Mouse (Mus musculus) CH12F3 (cell line): ENCODE results near the gene Pgap1.

Experiments
- in situ Hi-C: fragments of 300-500 bp; cut with MboI; formaldehyde crosslinking; loops from 2 replicates; pipeline ENCODE4 v1.14.3; 2020; ENCODE audit warnings: low sequenced_read_pairs

The Pgap1 gene

GRCm38 (mm10) chr1:54523717-54524116, 33.8 kb downstream of the Pgap1 start:
- in situ Hi-C loops = no loop called here

DNA sequence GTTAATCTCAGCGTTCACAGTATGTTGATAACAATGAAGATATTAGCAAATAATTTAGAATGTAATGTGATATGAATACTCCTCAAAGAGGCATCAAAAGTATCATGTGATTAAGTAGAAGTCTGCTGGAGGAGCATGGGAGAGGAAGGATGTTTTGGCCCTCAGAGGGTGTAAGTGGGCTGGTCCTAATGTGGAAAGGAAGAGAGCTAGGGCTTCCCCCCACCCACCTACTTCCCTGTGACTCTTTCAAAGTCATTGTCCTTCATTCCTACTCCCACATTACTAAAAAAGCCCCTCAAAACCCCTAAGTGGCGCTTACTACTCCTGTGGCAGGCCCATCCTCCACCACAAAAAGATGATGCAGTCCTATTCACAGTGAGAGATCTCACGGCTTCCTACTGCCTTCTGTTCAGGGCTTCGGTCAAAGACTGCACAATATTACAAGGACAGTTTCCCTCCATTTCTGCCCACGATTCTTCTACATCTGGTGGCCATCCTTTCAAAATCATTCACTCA, 37.4 kb downstream of the Pgap1 start:
- in situ Hi-C loops = no loop called here

GRCm38 (mm10) chr1:54513836-54514235, 43.6 kb downstream of the Pgap1 start:
- in situ Hi-C loops = no loop called here

DNA sequence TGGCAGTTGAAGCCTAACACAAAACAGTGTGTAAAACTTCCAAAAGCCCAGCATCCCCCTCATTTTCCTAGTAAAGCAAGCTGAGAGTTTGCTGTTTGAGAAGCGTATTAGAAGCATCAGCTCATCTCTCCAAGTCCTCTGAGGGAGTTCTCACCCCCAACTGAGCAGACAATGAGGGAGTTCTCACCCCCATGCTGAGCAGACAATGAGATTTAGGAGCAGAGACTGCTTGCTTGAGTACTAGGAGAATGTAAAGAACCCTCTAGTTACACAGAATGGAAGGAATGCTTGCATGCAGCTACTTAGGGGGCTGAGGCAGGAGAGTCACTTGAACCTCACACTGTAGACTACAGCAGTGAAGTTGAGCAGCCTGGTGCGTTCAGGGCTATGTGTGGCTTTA, 59.0 kb downstream of the Pgap1 start:
- in situ Hi-C loops = no loop called here

GRCm38 (mm10) chr1:54496254-54496653, 61.2 kb downstream of the Pgap1 start:
- in situ Hi-C loops = no loop called here

- in situ Hi-C loops = no loop called here
Measured at GRCm38 (mm10) chr1:54493496-54493895, 64.0 kb downstream of the Pgap1 start.

GRCm38 (mm10) chr1:54492435-54492841, 65.0 kb downstream of the Pgap1 start:
- in situ Hi-C loops = no loop called here

DNA sequence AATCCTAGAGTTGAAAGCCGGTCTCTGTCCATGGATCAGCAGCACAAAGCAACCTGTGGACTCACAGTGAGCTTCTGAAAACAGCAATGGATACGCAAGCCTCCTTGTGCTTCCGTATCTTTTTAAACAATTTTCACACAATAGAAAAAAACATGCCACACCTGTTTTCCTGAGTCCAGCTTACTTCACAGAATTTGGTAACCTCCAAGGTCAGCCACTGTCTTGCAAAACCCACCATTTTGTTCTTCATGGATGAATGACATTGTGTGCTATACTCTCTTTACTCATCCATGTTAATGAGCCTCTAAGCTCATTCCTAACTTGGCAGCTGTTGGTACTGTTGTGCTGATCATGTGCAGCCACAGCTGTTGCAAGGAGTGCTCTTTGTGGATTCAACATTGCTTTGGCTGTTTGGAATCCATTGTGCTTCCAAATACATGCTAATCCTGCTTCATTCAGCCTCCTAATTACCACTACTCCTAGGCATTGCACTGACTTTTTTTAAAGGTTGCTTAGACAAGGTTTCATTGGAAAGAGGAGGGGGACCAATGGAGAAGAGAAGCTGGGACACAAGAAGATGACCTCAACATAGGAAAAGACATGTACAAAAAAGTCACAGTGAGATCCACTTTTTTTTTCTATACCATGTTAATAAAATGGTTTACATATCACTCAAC, 72.6 kb downstream of the Pgap1 start:
- in situ Hi-C loops = no loop called here

DNA sequence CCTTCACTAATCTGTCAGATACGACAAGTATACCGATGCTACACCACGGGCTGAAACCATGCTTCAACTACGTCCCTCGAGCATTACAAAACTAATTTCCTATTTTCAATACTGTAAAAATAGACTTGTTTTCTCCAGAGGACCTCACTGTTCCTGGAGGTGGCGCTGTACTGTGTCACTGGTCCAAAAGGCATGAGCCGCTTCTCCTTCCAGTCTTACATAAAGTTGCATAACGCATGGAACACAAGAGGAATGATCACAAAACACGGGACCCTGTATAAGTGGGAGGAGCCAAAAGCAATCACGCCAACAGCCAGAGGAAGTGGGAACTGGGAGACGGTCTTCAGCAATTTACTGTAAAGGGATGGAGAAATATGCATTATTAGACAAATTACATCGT, 77.0 kb downstream of the Pgap1 start:
- in situ Hi-C loops = no loop called here

- in situ Hi-C loops = no loop called here
Measured at GRCm38 (mm10) chr1:54468662-54469061, 88.8 kb downstream of the Pgap1 start.

DNA sequence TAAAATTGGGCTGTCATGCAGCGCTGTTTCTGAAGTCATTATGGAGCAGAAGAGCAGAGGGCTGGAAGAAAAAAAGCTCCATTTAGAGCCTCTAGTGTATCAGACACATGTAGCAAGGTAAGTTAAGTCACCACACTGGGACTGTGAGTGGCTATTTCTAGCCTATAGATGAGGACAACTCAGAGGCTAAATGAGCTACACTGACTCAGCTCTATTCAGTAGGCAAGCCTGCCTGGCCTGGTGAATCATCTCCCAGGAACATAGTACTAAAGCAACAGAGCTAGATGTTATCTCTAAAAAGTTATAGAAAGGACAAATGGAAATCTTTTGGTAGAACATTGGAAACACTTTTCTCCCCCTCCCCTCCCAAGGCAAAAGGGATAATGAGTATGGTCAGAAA, 90.1 kb downstream of the Pgap1 start:
- in situ Hi-C loops = no loop called here

GRCm38 (mm10) chr1:54452116-54452515, 105.4 kb downstream of the Pgap1 start:
- in situ Hi-C loops = no loop called here

- in situ Hi-C loops = no loop called here
Measured at GRCm38 (mm10) chr1:54448833-54449232, 108.7 kb downstream of the Pgap1 start.

DNA sequence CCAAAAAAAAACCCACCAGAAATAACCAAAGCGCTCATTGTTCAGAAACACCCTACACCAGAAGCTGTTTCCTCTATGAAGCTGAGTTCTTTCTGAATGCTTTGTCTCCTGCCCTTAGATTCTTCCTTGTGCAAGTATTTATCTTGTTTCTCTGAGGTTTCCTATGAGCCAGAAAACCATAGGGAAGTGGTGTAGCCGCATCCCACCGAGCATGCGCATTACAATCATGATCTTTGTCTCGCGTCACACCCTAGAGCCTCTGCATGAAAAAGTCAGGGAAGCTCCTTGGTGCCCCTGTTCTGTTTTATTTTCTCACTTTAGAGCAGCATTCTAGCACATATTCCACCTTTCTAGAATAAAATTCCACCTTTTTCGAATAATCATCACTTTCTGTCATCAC, 113.8 kb downstream of the Pgap1 start:
- in situ Hi-C loops = no loop called here

DNA sequence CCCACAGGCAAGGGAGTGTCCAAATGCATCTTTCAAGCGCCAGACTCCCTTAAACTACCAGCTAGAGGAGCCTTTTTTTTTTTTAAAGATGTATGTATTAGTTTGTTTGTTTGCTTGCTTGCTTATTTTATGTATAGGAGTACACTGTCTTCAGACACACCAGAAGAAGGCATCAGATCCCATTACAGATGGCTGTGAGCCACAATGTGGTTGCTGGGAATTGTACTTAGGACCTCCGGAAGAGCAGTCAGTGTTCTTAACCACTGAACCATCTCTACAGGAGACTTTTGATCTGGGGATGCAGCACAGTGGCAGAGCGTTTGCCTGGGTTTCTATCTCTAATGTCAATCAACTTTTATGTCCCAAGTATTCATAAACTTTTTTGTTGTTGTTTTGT, 118.4 kb downstream of the Pgap1 start:
- in situ Hi-C loops = no loop called here

DNA sequence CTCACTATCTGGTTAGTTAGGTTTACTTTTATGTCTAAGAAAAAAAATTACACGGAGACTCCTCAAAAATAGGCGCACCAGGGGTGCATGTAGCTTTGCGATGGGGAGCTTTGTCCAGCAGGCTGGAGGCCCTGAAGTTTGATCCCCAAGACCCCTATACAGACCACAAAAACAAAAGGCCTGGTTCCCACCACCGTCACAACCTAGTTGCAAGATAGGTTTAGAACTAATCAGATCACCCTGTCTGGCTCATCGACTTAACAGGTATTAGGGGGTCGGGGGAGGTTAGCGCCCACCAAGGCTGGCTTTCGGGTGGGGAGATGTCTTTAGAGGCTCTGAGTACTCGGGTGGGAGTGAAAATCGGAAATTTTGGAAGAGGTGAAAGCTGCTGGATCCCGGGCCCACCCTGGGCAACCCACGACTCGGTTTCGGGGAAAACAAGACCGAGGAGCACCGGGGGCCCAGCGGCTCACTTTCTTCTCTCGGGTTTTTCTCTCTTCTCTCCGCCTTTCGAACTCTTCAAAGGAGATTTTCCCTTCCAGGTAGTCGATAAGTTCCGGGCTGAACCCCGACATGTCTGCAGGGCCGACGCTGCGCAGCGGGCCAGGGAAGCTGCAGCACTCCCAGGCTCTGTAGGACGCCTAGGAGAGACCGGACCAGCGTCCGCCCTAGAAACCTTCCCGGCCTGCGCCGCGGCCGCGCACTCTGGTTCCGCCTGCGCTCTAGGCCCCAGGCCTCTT, 119.0 kb downstream of the Pgap1 start, which contains the start of gene Gtf3c3:
Gene Gtf3c3, minus strand, starts transcription at position 632 of the 740 bp plus-strand sequence.
- in situ Hi-C loops = no loop called here
